19 mouse cellular contexts compared by ENCODE assay signal in the genomic region with DNA sequence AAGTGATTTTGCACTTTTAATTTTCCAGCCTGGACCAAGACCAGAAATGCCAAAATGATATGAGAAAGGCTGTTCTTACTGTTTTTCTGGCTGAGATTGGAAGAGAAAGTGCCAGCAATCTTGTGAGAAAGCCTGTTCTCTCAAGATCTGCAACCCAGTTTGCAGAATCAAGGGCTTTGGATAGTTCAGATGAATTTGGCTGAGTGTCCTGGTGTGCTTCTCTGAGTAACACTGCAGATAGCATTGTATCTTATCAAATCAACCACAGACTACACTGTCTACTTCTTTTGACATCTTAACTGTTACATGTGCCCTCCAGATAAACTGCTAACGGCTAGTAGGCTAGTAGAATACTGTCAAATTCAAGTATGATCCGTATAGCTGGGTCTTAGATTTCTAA.
"Had no signal": no experiment of that assay in that cellular context is flagged by ENCODE, and none has a peak within 500 bp of the region (broad histone marks: within the 10 kb centered on the region; RNA-seq: fewer than 3 reads in every experiment).

No protein-coding gene starts in this region.

- DNase-seq: kidney, adult 9 months; kidney, postnatal 14 days; kidney, postnatal 4 days; layer of hippocampus, adult 9-11 months; left cerebral cortex, postnatal 4 days; liver, postnatal 0 days; lung, embryonic 14.5 days; midbrain, embryonic 14.5 days; right cerebral cortex, postnatal 25 days; spleen, adult 18-20 months; thymus, postnatal 25 days had no signal

- H3K27ac ChIP-seq: limb, embryonic 12.5 days; limb, embryonic 15.5 days; liver, embryonic 14.5 days; macrophage; midbrain, embryonic 10.5 days; stomach, embryonic 15.5 days had no signal

- H3K4me3 ChIP-seq: limb, embryonic 12.5 days; limb, embryonic 15.5 days; midbrain, embryonic 10.5 days; stomach, embryonic 15.5 days had no signal

- H3K4me1 ChIP-seq: limb, embryonic 12.5 days; limb, embryonic 15.5 days; stomach, embryonic 15.5 days had no signal

- ATAC-seq: liver, postnatal 0 days; lung, postnatal 0 days had no signal

- H3K36me3 ChIP-seq: limb, embryonic 12.5 days; limb, embryonic 15.5 days; midbrain, embryonic 10.5 days; stomach, embryonic 15.5 days had no signal

- H3K9ac ChIP-seq: limb, embryonic 12.5 days; limb, embryonic 15.5 days; liver, embryonic 14.5 days; liver, postnatal 0 days; lung, embryonic 14.5 days; stomach, embryonic 15.5 days had no signal

- H3K27me3 ChIP-seq: limb, embryonic 12.5 days; limb, embryonic 15.5 days; stomach, embryonic 15.5 days had no signal

- H3K9me3 ChIP-seq: limb, embryonic 12.5 days; limb, embryonic 15.5 days; midbrain, embryonic 10.5 days; stomach, embryonic 15.5 days had no signal

- H3K4me2 ChIP-seq: limb, embryonic 12.5 days; limb, embryonic 15.5 days; liver, embryonic 11.5 days; lung, embryonic 14.5 days; stomach, embryonic 15.5 days had no signal
